Mouse (Mus musculus) layer of hippocampus, adult 2 months (tissue): ENCODE results near the gene Phf21a. TPM values are rescaled to one million over a fixed set of nuclear protein-coding genes. Genes with fewer than 3 reads are reported as not detected.

Experiments
- DNase-seq, 2 experiments: peaks; one replicate each; pipeline ENCODE4 v3.0.0; 2022; ENCODE audit warnings: low spot score in 2 of 2
- H3K27ac ChIP-seq: fragments of 200-600 bp; 2 replicates; pipeline ENCODE4 v1.8.1; 2022
- H3K4me3 ChIP-seq: fragments of 200-600 bp; 2 replicates; pipeline ENCODE4 v1.8.1; 2022; ENCODE audit warnings: mild to moderate bottlenecking
- CTCF ChIP-seq: fragments of 200-600 bp; conservative IDR thresholded peaks from 2 replicates; pipeline ENCODE4 v1.8.1; 2022; ENCODE audit warnings: antibody characterized with exemption, mild to moderate bottlenecking, moderate library complexity
- total RNA-seq, 2 experiments: library from RNA; stranded (reverse); gene quantifications; 2 replicates each; pipeline ENCODE4 v1.2.3; 2021

Gene Phf21a
- total RNA-seq, 2 experiments from 2014 or later = 160 to 162 TPM

- no peak overlapping the region for H3K4me3 ChIP-seq
- no peak for DNase-seq
- no peak for TF ChIP-seq CTCF
- no peak overlapping the region for H3K27ac ChIP-seq
These were observed 147.4 kb downstream of the Phf21a start for GRCm38 (mm10) chr2:92240299-92240698.

DNA sequence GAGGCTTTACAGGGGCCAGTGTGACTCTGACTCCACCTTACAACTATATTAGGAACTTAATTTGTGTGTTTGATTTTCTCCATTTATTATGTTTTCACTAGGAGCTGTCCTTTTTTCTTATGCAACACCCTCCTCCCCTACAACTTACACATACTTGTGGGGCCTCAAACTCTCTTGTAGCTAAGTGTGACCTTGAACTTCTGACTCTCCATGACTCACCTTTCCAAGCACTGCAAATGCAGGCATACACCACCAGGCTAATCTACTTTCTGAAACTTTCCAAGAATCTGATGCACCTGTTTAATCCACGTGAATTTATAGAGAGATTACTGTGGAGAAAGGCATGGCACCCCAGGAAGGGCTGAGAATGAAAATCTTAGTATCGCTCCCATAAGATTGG, 147.9 kb downstream of the Phf21a start:
- Histone ChIP-seq H3K27ac (no peak overlapping the region), H3K4me3 (no peak overlapping the region)
- no peak for DNase-seq
- TF ChIP-seq CTCF = no peak

GRCm38 (mm10) chr2:92241317-92241716, 148.4 kb downstream of the Phf21a start:
- no peak overlapping the region for H3K4me3 ChIP-seq
- no peak for DNase-seq
- H3K27ac ChIP-seq = no peak overlapping the region
- no peak for TF ChIP-seq CTCF

GRCm38 (mm10) chr2:92246112-92246511, 153.2 kb downstream of the Phf21a start:
- Histone ChIP-seq H3K4me3 (no peak overlapping the region), H3K27ac (no peak overlapping the region)
- DNase-seq = no peak
- TF ChIP-seq CTCF = no peak

DNA sequence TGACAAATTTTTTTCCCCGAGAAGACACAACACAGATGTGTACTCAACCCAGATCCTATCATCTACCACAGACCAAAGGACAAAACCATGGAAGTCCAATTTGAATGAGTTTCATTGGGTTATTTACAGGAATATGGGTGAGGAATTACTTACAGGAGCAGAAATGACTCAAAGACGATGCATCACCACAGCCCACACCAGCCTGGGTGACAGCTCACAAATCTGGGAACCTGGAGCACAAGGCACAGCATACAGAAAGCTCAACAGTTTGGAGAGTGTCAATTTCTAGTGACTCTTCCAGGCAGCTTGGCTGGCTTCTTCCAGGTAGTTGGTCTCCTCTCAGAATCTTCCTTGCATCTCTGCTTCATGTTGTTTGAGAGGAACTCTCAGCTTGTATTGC, 154.8 kb downstream of the Phf21a start:
- Histone ChIP-seq H3K4me3 (no peak overlapping the region), H3K27ac (no peak overlapping the region)
- no peak for DNase-seq
- no peak for TF ChIP-seq CTCF

- H3K27ac ChIP-seq = no peak overlapping the region
- no peak overlapping the region for H3K4me3 ChIP-seq
- no peak for DNase-seq
- TF ChIP-seq CTCF = no peak
These were observed 157.6 kb downstream of the Phf21a start for GRCm38 (mm10) chr2:92250472-92250871.

- H3K27ac ChIP-seq = no peak overlapping the region
- no peak for DNase-seq
- no peak overlapping the region for H3K4me3 ChIP-seq
- TF ChIP-seq CTCF = no peak
These were observed 160.9 kb downstream of the Phf21a start for GRCm38 (mm10) chr2:92253777-92254176.

DNA sequence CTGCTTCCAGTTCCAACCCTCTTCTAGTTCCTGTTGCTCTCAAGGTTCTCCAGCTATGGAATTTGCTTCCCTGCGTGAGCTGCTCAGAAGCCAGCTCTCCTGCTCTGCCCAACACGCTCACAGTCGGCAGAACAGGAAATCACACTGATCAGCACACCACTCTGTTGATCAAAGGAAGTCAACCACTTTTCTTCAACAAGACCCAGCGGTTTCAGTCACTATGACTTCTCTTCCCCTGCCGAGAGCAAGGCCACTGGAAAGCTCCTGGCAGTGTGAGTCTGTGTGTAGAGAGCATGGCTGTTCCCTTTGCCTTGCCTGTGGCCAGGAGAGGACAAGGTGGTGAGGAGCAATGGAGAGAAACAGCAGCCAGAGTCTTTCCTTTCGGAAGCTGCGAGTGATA, 163.2 kb downstream of the Phf21a start:
- Histone ChIP-seq H3K4me3 (no peak overlapping the region), H3K27ac (no peak overlapping the region)
- DNase-seq = no peak
- no peak for TF ChIP-seq CTCF

DNA sequence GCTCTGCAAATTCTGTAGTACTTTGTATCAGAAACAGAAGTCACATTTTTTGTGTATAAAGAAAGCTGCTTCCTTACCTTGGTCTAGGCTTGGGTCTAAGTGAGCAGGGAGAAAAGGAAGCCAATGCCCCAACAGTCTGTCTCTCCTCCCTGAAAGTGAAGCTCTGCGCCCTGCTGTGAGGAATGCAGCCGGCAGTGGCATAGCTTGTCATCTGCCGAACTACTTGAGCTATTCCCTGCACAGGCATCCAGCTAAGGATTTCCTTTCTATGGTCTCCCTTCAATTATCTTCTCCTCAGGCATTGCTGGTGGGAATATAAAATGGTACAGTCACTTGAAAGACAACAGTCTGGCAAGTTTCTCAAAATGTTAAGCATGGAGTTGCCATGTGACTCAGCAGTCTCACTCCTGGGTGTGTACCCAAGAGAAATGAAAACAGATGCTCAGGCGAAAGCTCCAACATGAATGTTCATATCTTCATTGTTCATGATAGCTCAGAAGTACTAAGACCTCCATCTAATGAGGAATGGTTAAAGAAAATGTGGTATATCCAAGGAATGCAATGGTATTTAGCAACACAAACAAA, 164.5 kb downstream of the Phf21a start:
- DNase-seq = peak in 1 of 2 experiments; percentile 28
- TF ChIP-seq CTCF = no peak
- no peak overlapping the region for H3K4me3 ChIP-seq
- peak overlapping the region; percentile 49; the same call in 1 of the 2 replicates for H3K27ac ChIP-seq

- no peak for DNase-seq
- TF ChIP-seq CTCF = no peak
- Histone ChIP-seq H3K4me3 (no peak overlapping the region), H3K27ac (no peak overlapping the region)
These were observed 167.0 kb downstream of the Phf21a start for GRCm38 (mm10) chr2:92259924-92260323.

DNA sequence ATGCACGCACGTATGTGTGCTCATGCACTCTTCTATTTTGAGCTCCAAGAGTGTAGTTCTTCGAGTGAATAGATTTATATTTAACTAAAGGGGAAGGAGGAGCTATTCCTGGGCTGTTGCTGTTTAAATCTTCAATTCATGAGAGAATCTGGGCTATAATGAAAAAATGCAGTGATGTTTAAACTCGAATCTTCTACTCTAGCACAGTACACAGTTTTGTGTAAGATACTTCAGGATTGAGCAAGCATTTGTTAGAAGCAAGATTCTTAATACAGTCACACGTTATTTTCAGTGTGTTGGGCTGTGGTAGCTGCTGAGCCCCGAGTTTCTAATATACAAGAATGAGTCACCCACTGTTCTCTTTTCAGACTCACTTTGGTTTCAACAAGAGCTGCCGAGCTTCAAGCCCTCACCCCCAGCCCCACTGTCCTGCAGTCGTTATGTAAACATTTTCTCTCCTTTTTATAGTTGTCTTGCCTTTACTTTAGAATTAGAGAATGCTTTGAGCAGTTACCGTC, 173.2 kb downstream of the Phf21a start:
- DNase-seq = no peak
- no peak for TF ChIP-seq CTCF
- H3K4me3 ChIP-seq = no peak overlapping the region
- 0 out of 2 replicates have a peak overlapping the region, but pooled peaks have one; percentile 4 for H3K27ac ChIP-seq

GRCm38 (mm10) chr2:92269227-92269626, 176.3 kb downstream of the Phf21a start:
- no peak overlapping the region for H3K27ac ChIP-seq
- TF ChIP-seq CTCF = no peak
- no peak for DNase-seq
- no peak overlapping the region for H3K4me3 ChIP-seq

- no peak overlapping the region for H3K4me3 ChIP-seq
- DNase-seq = no peak
- peak overlapping the region; percentile 81 for H3K27ac ChIP-seq
- TF ChIP-seq CTCF = no peak
These were observed 179.6 kb downstream of the Phf21a start for GRCm38 (mm10) chr2:92272510-92272909.

GRCm38 (mm10) chr2:92273101-92273801, 180.3 kb downstream of the Phf21a start:
- H3K27ac ChIP-seq = peak overlapping the region; percentile 81
- DNase-seq = no peak
- peak overlapping the region; percentile 33 for H3K4me3 ChIP-seq
- TF ChIP-seq CTCF = no peak
